Mouse (Mus musculus) liver, embryonic 15.5 days (tissue): ENCODE data around the gene Prdm1. TPM values are rescaled to one million over a fixed set of nuclear protein-coding genes. Genes with fewer than 3 reads are reported as not detected.

Source experiments
- ATAC-seq: fragments of 200-750 bp; cut with Nextera tagmentation; 2 replicates; pipeline ENCODE4 v1.8.0; 2017; ENCODE audit warnings: moderate number of reproducible peaks, mild to moderate bottlenecking, moderate library complexity; ENCODE audit not compliant: insufficient read depth
- H3K27ac ChIP-seq: fragments of 300-500 bp; sonication (generic); replicated peaks from 2 replicates; pipeline ENCODE4 v1.5.1; 2015; ENCODE audit warnings: mild to moderate bottlenecking, inconsistent platforms
- H3K27me3 ChIP-seq: fragments of 300-500 bp; sonication (generic); 2 replicates; pipeline ENCODE4 v1.6.1; 2015; ENCODE audit warnings: mild to moderate bottlenecking, inconsistent platforms
- H3K36me3 ChIP-seq: fragments of 300-500 bp; sonication (generic); replicated peaks from 2 replicates; pipeline ENCODE4 v1.6.1; 2015; ENCODE audit warnings: moderate library complexity, mild to moderate bottlenecking, inconsistent platforms
- H3K4me1 ChIP-seq: fragments of 300-500 bp; sonication (generic); replicated peaks from 2 replicates; pipeline ENCODE4 v1.6.1; 2015; ENCODE audit warnings: inconsistent platforms
- H3K4me2 ChIP-seq: fragments of 300-500 bp; sonication (generic); 2 replicates; pipeline ENCODE4 v1.6.1; 2015; ENCODE audit warnings: moderate library complexity, mild to moderate bottlenecking, inconsistent platforms
- H3K4me3 ChIP-seq: fragments of 300-500 bp; sonication (generic); replicated peaks from 2 replicates; pipeline ENCODE4 v1.5.1; 2015; ENCODE audit warnings: mild to moderate bottlenecking, inconsistent platforms
- H3K9ac ChIP-seq: fragments of 300-500 bp; sonication (generic); 2 replicates; pipeline ENCODE4 v1.6.1; 2015; ENCODE audit warnings: moderate library complexity, mild to moderate bottlenecking, inconsistent platforms
- H3K9me3 ChIP-seq: fragments of 300-500 bp; sonication (generic); replicated peaks from 2 replicates; pipeline ENCODE4 v1.6.1; 2016; ENCODE audit warnings: inconsistent platforms
- WGBS: fragments of 180-500 bp; shearing (Covaris S2); methylation state at CpG from one replicate; pipeline ENCODE4 v1.1.7; 2015; ENCODE audit warnings: mixed read lengths; ENCODE audit not compliant: insufficient replicate concordance; 5-methylcytosine and 5-hydroxymethylcytosine counted together
- polyA plus RNA-seq: library from polyadenylated mRNA; unstranded; fragments of >200 nt; fragmentation: Nextera tagmentation; extraction: Ambion mirVana; gene quantifications from 2 replicates; pipeline ENCODE4 v1.2.1, GENCODE M21; 2015

Gene Prdm1
- polyA plus RNA-seq, 1 experiment from 2014 or later = 0.15 TPM

DNA sequence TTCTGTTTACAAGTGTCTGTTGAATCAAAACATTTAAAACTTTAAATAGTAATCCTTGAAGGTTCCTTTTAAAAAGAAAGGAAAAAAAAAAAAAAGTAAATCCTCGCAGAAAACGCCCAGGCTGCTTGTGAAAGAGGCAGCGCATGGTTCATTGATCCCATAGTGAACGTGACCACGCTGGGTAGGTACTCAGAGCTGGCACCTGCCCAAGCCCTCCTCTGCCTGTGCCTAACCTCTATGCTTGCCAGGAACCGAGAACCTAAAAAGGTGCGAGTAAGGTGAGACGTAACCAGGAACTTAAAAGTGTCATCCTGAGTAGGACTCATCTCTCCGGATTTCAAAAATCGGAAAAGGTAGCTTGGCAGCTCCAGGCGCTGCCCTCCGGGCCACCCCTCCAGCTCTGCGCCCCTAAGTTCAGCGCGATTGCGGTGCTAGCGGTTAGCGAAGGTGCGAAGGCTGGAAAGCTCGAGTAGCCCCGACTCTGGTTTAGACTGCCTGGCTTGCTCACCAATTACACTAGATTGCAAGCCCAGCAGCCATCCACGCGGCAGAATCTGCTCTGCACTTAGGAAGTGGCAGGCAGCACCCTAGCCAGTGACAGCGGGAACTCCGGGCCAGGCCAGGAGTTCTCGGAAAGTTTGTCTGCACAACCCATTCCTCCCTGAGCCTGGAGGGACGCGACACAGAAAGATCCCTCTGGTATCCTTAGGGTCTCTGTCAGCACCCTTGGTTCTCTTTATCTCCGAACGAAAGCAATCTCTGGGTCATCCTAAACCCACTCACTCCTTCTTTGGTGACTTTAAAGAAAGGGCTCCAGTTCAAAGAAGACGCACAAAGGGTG is 1.3 kb downstream of the Prdm1 start:
- 4% methylated on average over 31 of the region's 31 CpGs for WGBS
- H3K4me2 ChIP-seq = peak overlapping the region; percentile 94
- no peak for ATAC-seq
- H3K27me3 ChIP-seq = peaks cover 55% of the 10 kb centered on the region
- no peak overlapping the region for H3K27ac ChIP-seq
- H3K36me3 ChIP-seq = no peaks in the 10 kb centered on the region
- peak overlapping the region; percentile 39 for H3K4me3 ChIP-seq
- H3K4me1 ChIP-seq = peaks cover 29% of the 10 kb centered on the region
- H3K9me3 ChIP-seq = no peaks in the 10 kb centered on the region
- H3K9ac ChIP-seq = no peak overlapping the region

DNA sequence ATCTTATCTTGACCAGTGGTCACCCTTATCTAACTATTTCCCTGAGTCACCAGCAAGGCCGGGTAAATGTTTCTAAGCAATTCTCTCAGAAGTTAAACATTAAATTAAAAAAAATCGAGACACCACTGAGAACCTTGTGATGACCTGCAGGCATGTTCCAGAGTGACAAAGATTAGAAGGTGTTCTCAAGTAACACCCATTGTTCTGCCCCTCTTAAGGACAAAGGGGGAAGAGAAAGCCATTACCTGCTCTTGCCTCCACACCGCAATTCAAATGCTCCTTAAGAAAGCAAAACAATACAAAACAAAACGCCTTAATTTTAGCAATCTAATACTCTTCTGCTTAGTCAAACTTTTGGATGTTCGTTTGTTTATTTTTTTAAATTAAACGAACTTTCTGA is 8.1 kb downstream of the Prdm1 start:
- Histone ChIP-seq H3K4me2 (no peak overlapping the region), H3K4me1 (no peaks in the 10 kb centered on the region), H3K9me3 (no peaks in the 10 kb centered on the region), H3K9ac (no peak overlapping the region), H3K27me3 (peaks cover 16% of the 10 kb centered on the region), H3K4me3 (no peak overlapping the region), H3K27ac (no peak overlapping the region), H3K36me3 (no peaks in the 10 kb centered on the region)
- no peak for ATAC-seq
- 32% methylated on average over 6 of the region's 6 CpGs for WGBS

GRCm38 (mm10) chr10:44518631-44519030 is 9.7 kb downstream of the Prdm1 start:
- no peaks in the 10 kb centered on the region for H3K4me1 ChIP-seq
- no peak overlapping the region for H3K4me3 ChIP-seq
- no peak overlapping the region for H3K4me2 ChIP-seq
- no peak for ATAC-seq
- no peaks in the 10 kb centered on the region for H3K36me3 ChIP-seq
- H3K9ac ChIP-seq = no peak overlapping the region
- WGBS = 68% methylated on average over 7 of the region's 7 CpGs
- no peaks in the 10 kb centered on the region for H3K9me3 ChIP-seq
- H3K27me3 ChIP-seq = peaks cover 4% of the 10 kb centered on the region; the same call in 1 of the 2 replicates
- no peak overlapping the region for H3K27ac ChIP-seq

GRCm38 (mm10) chr10:44513108-44513507 is 15.2 kb downstream of the Prdm1 start:
- Histone ChIP-seq H3K9me3 (no peaks in the 10 kb centered on the region), H3K27ac (no peak overlapping the region), H3K27me3 (no peaks in the 10 kb centered on the region), H3K4me2 (no peak overlapping the region), H3K9ac (no peak overlapping the region), H3K36me3 (no peaks in the 10 kb centered on the region), H3K4me3 (no peak overlapping the region), H3K4me1 (no peaks in the 10 kb centered on the region)
- WGBS = 76% methylated on average over 5 of the region's 5 CpGs
- no peak for ATAC-seq

DNA sequence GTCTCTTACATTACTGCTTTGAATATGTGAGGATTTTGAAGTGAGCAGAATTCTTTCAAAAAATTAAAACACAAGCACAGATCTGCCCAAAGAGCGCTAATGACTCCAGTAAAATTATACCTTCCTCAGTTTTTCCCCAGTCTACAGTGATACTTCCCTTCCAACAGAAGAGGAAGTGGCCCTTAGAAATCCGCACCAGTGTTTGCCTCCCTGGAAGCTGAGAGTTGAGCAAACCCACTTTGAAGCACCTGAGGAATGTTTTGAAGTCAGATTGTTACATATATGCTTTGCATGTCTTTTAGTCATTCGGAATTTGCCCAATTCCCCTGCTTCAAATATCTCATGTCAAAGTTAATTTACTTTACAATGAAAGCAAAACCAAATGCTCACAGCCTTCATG is 17.3 kb downstream of the Prdm1 start:
- Histone ChIP-seq H3K36me3 (no peaks in the 10 kb centered on the region), H3K9ac (no peak overlapping the region), H3K9me3 (no peaks in the 10 kb centered on the region), H3K27ac (no peak overlapping the region), H3K4me1 (no peaks in the 10 kb centered on the region), H3K4me2 (no peak overlapping the region), H3K4me3 (no peak overlapping the region), H3K27me3 (no peaks in the 10 kb centered on the region)
- 57% methylated on average over 3 of the region's 3 CpGs for WGBS
- ATAC-seq = no peak

GRCm38 (mm10) chr10:44508649-44509048 is 19.7 kb downstream of the Prdm1 start:
- WGBS = 64% methylated on average over 7 of the region's 7 CpGs
- ATAC-seq = no peak
- Histone ChIP-seq H3K4me2 (no peak overlapping the region), H3K9ac (no peak overlapping the region), H3K4me3 (no peak overlapping the region), H3K27me3 (no peaks in the 10 kb centered on the region), H3K4me1 (no peaks in the 10 kb centered on the region), H3K9me3 (no peaks in the 10 kb centered on the region), H3K36me3 (no peaks in the 10 kb centered on the region), H3K27ac (no peak overlapping the region)

DNA sequence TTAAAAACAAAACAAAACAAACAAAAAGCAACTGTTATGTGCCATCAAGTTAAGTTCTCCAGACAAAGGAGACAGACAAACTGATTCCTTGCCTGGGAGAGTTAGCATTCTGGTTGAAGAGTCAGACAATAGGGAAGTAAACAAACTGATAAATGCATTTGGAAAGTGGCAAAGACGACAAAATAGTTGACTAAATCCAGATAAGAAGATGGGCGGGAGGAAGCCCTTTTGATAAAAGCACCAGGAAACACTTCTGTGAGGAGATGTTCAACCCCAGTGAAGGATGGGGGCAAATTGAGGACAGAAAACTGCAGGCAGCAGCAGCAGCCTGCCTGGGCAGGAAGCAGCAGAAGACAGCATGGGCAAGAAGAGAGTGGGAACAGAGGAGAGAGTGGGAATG is 20.3 kb downstream of the Prdm1 start:
- Histone ChIP-seq H3K9ac (no peak overlapping the region), H3K36me3 (no peaks in the 10 kb centered on the region), H3K4me1 (no peaks in the 10 kb centered on the region), H3K9me3 (no peaks in the 10 kb centered on the region), H3K27ac (no peak overlapping the region), H3K4me3 (no peak overlapping the region), H3K27me3 (no peaks in the 10 kb centered on the region), H3K4me2 (no peak overlapping the region)
- ATAC-seq = no peak
- 8% methylated on average over 2 of the region's 2 CpGs for WGBS

DNA sequence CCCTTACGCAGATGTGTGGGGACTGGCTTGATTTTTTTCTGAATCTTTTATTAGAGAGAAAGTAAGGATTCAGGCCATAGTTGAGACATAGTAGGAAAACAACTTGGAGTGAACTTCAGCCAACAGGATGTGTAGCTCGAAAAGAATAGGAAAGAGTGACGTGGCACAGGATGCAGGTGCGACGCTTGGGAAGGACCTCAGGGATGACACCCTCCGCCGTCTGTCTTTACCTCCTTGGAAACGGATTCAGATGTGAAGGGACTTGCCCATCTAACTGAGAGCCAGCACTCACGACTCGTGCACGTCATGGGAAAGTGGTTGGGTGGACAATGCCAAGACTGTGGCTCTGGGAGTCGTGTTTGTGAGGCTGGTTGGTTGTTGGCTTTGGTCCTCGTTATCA is 25.4 kb downstream of the Prdm1 start:
- Histone ChIP-seq H3K4me1 (no peaks in the 10 kb centered on the region), H3K4me2 (no peak overlapping the region), H3K36me3 (no peaks in the 10 kb centered on the region), H3K4me3 (no peak overlapping the region), H3K27ac (no peak overlapping the region), H3K27me3 (no peaks in the 10 kb centered on the region), H3K9ac (no peak overlapping the region), H3K9me3 (no peaks in the 10 kb centered on the region)
- no peak for ATAC-seq
- 58% methylated on average over 13 of the region's 13 CpGs for WGBS

DNA sequence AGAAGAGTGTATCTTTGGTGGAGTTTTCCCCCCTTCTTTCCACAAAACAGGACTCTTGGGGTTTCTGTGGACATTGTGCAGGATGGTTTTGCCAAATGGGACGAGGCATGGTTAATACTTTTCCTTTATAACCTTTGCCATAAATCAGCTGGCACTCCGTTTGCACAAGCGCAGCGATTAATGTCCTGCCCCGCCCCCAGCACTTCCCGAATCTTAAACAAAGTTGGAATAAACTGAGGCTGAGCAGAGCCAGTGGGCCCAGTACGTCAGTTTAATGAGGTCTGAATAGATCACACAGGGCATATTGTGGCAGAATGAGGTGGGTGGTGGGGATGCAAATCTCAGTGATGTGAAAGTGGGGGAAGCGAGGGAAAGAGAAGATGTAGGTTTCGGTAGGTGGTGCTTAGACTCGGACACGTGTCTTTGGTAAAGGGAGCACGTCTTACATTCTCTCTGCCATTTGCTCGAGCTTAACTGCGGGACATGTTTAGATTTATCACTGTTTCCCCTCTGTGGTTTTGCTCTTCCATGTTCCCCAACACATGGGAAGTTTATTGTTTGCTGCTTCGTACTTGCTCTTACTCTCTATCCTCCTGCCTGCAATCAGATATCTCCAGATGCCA is 28.3 kb downstream of the Prdm1 start:
- Histone ChIP-seq H3K9me3 (no peaks in the 10 kb centered on the region), H3K4me3 (no peak overlapping the region), H3K27ac (no peak overlapping the region), H3K36me3 (no peaks in the 10 kb centered on the region), H3K4me1 (no peaks in the 10 kb centered on the region), H3K4me2 (no peak overlapping the region), H3K27me3 (no peaks in the 10 kb centered on the region), H3K9ac (no peak overlapping the region)
- WGBS = 42% methylated on average over 15 of the region's 15 CpGs
- no peak for ATAC-seq

DNA sequence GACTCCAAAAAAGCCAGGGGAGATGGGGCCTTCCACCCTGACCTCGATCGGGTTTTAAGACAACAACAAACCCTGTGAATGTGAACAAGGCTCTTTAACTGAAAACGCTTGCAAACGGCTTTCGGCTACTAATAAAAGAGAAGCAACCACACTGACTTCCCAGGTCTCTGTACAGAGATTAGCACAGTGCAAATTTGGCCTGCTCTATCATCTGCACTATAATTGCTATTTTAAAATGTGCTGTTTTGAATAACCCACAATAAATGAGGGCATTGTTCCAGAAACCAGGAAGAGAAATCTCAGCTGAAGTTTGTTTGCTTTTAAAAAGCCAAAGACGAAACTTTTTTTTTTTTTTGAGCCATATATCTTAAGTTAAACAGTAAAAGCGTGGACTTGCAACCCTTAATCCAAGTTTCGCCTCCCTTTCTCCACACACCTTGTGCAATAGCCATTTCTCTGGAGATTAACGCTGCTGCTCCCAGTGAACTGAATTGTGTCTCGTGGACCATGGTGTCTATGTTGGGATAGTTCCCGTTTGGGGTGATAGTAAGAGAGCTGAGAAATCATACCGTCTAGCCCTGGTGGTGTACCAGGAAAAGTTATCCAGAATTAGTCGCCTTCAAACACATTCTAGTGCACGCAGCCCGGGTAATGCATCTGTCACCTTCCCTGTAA is 34.3 kb downstream of the Prdm1 start:
- Histone ChIP-seq H3K9ac (no peak overlapping the region), H3K36me3 (no peaks in the 10 kb centered on the region), H3K4me3 (no peak overlapping the region), H3K27me3 (no peaks in the 10 kb centered on the region), H3K4me2 (no peak overlapping the region), H3K27ac (no peak overlapping the region), H3K4me1 (no peaks in the 10 kb centered on the region), H3K9me3 (no peaks in the 10 kb centered on the region)
- ATAC-seq = no peak
- 62% methylated on average over 15 of the region's 15 CpGs for WGBS

DNA sequence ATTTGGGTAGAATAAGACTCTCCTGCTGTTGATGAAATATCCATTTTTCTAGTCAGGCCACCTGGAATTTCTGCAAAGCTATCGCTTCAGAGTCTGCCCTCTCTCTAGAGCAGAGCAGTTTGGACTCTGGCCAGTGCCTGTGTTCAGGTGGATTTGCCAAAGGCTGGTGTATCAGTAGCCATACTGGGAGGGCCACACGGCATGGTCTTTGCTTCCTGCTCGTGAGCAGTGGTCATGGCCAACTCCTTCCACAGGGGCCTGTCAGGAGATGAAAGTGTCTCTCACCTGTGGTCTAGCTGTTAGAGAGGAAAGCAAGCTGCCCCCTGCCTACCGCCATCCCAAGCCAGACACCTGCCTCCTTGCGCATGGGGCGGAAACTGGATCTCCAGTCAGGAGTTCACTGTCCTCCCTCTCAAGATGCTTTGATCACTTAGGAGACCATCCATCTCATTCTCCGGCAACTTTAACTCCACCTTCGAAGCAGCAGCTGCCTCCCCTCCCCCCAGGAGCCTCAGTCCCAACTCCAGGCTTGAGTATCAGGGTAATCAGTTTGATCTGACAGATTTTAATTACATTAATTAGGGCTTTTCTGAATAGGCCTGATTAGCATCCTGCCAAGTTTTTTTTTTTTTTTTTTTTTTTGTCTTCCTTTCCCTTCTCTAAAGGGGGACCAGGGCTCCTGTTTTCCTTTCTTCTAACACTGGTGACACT is 35.3 kb downstream of the Prdm1 start:
- 68% methylated on average over 8 of the region's 8 CpGs for WGBS
- ATAC-seq = no peak
- no peak overlapping the region for H3K9ac ChIP-seq
- H3K4me1 ChIP-seq = no peaks in the 10 kb centered on the region
- H3K4me2 ChIP-seq = no peak overlapping the region
- H3K36me3 ChIP-seq = no peaks in the 10 kb centered on the region
- no peak overlapping the region for H3K4me3 ChIP-seq
- no peaks in the 10 kb centered on the region for H3K27me3 ChIP-seq
- H3K9me3 ChIP-seq = no peaks in the 10 kb centered on the region
- H3K27ac ChIP-seq = no peak overlapping the region
